Mouse (Mus musculus): ENCODE results near the gene Myocd. TPM values are rescaled to one million over a fixed set of nuclear protein-coding genes. Genes with fewer than 3 reads are reported as not detected.

Gene Myocd
- polyA plus RNA-seq, 1 experiment from 2014 or later: 3.0 TPM

GRCm38 (mm10) chr11:65128666-65129065 lies 141.1 kb downstream of the Myocd start:
- 58% methylated on average over 4 of the region's 4 CpGs for WGBS
- Histone ChIP-seq H3K27ac (ENCODE audit: low read length) (no peak overlapping the region), H3K4me2 (replicated peaks; ENCODE audit: low read depth, low read length) (no peak overlapping the region), H3K36me3 (ENCODE audit: insufficient read depth, low read length) (no peaks in the 10 kb centered on the region), H3K9me3 (ENCODE audit: low read length) (no peaks in the 10 kb centered on the region), H3K4me1 (ENCODE audit: insufficient read depth, low read depth, low read length) (no peaks in the 10 kb centered on the region), H3K4me3 (ENCODE audit: low read depth, low read length) (no peak overlapping the region), H3K9ac (replicated peaks; ENCODE audit: low read depth) (no peak overlapping the region), H3K27me3 (replicated peaks; ENCODE audit: insufficient read depth, low read length) (no peaks in the 10 kb centered on the region)
- DNase-seq (ENCODE audit: low spot score) (peak; percentile 24), ATAC-seq (peak; percentile 43; the same call in 1 of the 2 replicates)
- TF ChIP-seq EP300 (IDR thresholded peaks at IDR 0.05) (no peak), CTCF (IDR thresholded peaks at IDR 0.05) (no peak)

GRCm38 (mm10) chr11:65126566-65126965 lies 143.2 kb downstream of the Myocd start:
- 68% methylated on average over 9 of the region's 9 CpGs for WGBS
- Histone ChIP-seq H3K9ac (replicated peaks; ENCODE audit: low read depth) (no peak overlapping the region), H3K36me3 (ENCODE audit: insufficient read depth, low read length) (no peaks in the 10 kb centered on the region), H3K4me2 (replicated peaks; ENCODE audit: low read depth, low read length) (no peak overlapping the region), H3K27me3 (replicated peaks; ENCODE audit: insufficient read depth, low read length) (no peaks in the 10 kb centered on the region), H3K9me3 (ENCODE audit: low read length) (no peaks in the 10 kb centered on the region), H3K4me3 (ENCODE audit: low read depth, low read length) (no peak overlapping the region), H3K27ac (ENCODE audit: low read length) (no peak overlapping the region), H3K4me1 (ENCODE audit: insufficient read depth, low read depth, low read length) (no peaks in the 10 kb centered on the region)
- ATAC-seq: no peak
- DNase-seq (ENCODE audit: low spot score): no peak
- TF ChIP-seq EP300 (IDR thresholded peaks at IDR 0.05): no peak
- TF ChIP-seq CTCF (IDR thresholded peaks at IDR 0.05): no peak

Other genes starting within 250 kb of the Myocd start
- gene 1700086D15Rik, start 110.1 kb downstream of the Myocd start, polyA plus RNA-seq (2015; fragmentation: Nextera tagmentation; extraction: Ambion mirVana): 0.29 and 0.32 TPM in 2 replicates
- 31.2 and 33.7 TPM in 2 replicates for gene Arhgap44, start 107.0 kb downstream of the Myocd start, polyA plus RNA-seq (2015; fragmentation: Nextera tagmentation; extraction: Ambion mirVana)